Mouse (Mus musculus) adrenal gland, postnatal 36 days (tissue): ENCODE data around the gene Trim38. TPM values are rescaled to one million over a fixed set of nuclear protein-coding genes. Genes with fewer than 3 reads are reported as not detected.

Experiments used
- DNase-seq, 2 experiments: peaks; one replicate each; pipeline ENCODE4 v3.0.0; 2021; ENCODE audit warnings: mixed read lengths in 1 of 2
- total RNA-seq, 2 experiments: library from RNA; stranded (reverse); gene quantifications; 2 replicates each; pipeline ENCODE4 v1.2.3; 2021

The Trim38 gene
- total RNA-seq, 2 experiments from 2014 or later = 0.16 to 0.23 TPM

DNA sequence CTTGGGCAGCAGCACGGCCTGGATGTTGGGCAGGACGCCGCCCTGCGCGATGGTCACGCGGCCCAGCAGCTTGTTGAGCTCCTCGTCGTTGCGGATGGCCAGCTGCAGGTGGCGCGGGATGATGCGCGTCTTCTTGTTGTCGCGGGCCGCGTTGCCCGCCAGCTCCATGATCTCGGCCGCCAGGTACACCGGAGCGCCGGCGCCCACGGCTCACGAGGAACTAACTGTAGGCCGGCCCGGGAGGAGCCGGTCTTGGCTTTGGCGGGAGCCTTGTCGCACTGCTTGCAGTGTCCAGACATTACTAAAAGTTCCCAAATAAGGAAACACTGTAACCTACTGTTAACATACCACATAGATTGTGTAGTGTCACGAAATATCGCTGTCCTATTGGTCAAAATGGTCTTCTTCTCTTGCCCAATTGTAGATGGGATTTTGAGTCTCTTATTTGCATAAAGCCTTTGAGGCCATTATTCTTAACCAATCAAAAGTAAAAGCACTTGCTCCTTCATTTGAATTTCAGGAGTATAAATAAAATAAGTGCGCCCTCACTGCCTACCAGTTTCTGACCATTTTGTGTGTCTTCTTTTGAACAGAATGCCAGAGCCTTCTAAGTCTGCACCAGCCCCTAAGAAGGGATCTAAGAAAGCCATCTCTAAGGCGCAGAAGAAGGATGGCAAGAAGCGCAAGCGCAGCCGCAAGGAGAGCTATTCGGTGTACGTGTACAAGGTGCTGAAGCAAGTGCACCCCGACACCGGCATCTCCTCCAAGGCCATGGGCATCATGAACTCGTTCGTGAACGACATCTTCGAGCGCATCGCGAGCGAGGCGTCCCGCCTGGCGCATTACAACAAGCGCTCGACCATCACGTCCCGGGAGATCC, 23.3 kb upstream of the Trim38 start, which contains the start of gene Hist1h2bb:
Gene Hist1h2bb (plus strand): TSS at position 534 of the 880 bp plus-strand sequence.
- peak; percentile 57 for DNase-seq

DNA sequence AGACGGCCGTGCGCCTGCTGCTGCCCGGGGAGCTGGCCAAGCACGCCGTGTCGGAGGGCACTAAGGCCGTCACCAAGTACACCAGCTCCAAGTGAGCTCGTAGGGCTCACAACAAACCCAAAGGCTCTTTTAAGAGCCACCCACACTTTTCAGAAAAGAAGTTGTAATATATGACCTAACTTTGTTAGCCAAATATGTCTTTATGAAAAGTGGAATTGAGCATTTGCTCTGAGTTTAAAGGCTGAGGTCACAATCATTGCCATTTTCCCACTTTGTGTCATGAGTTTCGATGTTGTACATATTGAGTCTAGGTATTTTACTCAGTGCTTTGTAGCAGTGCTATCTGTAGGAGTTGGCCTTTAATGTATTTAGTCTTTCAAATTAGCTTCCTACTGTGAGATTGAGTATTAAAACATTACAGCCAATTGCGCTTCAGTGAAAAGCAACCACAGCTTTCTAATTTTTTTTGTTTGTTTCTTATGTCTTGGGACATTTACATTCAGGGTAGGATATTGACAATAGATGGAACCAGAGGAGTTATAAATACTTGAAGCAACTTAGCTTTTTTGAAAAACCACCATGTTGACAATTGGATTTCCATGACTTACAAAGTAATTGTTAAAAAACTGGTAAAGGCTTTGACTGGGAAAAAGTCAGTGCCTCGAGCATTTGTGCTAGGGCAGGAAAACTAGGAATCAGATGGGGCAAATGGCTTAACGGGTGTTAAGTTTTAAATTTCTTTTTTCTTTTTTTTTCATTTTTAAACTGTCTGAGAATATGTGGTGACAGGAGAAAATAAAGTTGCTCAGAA, 22.4 kb upstream of the Trim38 start:
- no peak for DNase-seq

DNA sequence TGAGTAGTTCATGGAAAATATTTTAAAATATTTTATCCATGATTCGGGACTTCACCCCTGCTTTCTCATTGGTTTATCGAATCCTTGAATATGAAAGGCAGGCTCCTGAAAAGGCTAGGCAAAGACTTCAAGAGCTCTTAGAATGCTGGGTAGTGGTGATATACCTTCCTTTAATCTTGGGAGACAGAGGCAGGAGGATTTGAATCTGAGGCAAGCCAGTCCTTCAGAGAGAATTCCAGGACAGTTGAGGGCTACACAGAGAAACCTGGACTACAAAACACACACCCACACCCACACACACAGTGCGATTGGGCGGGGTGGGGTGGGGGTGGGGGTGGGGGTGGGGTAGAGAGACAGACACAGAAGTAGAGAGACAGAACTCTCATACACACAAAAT, 21.8 kb upstream of the Trim38 start:
- DNase-seq = no peak

DNA sequence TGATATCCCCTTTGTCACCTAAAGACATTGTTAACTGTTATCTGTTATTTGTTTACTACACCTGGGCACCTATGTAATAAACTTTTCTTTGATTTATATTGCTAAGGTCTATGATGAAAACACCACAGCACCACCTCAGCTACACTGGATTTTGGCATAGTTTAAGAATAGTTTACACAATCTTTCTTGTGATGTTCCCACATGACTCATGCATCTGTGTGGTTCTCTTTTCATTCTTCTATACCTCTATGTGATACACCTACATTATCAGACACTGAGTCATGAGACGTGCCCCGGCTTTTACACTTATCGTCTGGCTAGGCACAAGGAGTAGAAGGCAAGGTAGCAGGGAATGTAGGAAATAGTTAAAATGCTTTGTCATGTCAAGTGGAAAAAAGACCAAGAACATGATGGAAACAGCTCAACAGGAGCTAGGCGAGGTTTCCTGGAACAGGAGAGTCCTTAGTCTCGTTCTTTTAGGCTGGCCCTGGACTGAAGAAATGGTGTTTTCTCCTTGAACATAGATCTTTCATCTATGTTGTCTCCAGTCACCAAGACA, 20.1 kb upstream of the Trim38 start:
- DNase-seq = no peak

DNA sequence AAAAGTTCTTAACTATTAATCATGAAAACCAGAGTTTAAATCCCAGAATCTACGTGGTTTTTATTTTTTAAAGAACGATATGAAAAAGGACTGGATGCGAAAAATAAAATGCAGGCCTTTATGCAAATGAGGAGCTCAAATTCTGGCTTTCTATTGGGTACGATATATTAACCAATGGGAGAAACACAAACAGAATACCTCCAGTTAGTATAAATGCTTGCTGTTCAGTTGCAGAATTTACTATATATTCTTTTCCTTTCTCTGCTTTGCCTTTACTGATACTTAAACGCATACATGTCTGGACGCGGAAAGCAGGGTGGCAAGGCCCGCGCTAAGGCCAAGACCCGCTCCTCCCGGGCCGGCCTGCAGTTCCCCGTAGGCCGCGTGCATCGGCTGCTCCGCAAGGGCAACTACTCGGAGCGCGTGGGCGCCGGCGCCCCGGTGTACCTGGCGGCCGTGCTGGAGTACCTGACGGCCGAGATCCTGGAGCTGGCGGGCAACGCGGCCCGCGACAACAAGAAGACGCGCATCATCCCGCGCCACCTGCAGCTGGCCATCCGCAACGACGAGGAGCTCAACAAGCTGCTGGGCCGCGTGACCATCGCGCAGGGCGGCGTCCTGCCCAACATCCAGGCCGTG, 18.8 kb upstream of the Trim38 start, which contains the start of gene Hist1h2ab:
Gene Hist1h2ab (plus strand): TSS at position 288 of the 639 bp plus-strand sequence.
- DNase-seq = peak in 1 of 2 experiments; percentile 39

DNA sequence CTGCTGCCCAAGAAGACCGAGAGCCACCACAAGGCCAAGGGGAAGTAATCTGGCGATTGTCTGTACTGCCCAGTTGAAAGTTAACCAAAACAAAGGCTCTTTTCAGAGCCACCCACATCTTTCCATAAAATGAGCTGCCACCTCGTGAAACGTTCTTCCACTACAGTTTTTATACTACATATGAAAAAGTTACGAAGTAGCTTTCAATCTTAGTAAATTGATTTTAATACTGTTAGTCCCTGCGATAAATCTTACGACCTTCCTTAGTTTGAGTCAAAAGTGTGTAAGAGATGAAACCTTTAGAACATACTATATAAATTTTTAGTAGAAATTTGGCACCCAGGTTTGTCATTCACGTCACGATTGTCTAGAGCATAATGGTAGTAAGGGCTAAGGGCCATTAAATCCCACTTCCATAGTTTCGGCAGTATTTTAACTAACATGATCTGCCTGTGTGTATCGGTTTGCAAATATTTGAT, 18.2 kb upstream of the Trim38 start:
- no peak for DNase-seq

DNA sequence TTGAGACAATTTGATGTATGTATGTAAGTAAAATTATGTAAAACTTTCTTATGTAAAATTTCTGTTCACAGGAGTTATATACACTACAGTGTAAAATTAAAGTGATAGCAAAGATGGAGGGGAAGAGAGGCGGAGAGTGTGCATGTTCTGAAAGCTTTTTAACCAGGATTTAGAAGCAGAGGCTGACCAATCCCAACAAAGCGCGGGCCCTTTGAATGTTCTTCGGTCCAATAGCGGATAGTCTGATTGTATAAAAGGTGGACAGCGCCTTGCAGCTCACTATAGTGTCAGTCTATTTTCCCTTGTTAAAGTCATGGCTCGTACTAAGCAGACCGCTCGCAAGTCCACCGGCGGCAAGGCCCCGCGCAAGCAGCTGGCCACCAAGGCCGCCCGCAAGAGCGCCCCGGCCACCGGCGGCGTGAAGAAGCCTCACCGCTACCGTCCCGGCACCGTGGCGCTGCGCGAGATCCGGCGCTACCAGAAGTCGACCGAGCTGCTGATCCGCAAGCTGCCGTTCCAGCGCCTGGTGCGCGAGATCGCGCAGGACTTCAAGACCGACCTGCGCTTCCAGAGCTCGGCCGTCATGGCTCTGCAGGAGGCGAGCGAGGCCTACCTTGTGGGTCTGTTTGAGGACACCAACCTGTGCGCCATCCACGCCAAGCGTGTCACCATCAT, 17.5 kb upstream of the Trim38 start, which contains the start of gene Hist1h3b:
Gene Hist1h3b (plus strand): TSS at position 201 of the 675 bp plus-strand sequence.
- DNase-seq = peak; percentile 92

DNA sequence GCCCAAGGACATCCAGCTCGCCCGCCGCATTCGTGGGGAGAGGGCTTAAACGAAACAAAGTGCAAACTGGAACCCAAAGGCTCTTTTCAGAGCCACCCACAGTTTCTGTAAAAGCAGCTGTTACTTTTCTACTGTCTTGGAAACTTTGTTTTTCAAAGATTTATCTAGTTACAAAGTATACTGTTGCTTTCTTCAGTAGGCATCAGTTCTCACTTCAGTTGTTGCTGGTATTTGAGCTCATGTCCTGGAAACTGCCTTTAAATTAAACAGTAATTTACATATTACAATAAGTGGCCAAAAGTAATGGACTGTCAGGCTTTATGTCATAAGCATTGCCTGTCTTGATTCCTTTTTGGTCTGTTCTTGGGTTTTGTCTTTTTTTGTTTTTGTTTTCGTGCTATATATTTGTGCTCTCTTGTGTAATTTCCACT, 17.0 kb upstream of the Trim38 start:
- DNase-seq = no peak

DNA sequence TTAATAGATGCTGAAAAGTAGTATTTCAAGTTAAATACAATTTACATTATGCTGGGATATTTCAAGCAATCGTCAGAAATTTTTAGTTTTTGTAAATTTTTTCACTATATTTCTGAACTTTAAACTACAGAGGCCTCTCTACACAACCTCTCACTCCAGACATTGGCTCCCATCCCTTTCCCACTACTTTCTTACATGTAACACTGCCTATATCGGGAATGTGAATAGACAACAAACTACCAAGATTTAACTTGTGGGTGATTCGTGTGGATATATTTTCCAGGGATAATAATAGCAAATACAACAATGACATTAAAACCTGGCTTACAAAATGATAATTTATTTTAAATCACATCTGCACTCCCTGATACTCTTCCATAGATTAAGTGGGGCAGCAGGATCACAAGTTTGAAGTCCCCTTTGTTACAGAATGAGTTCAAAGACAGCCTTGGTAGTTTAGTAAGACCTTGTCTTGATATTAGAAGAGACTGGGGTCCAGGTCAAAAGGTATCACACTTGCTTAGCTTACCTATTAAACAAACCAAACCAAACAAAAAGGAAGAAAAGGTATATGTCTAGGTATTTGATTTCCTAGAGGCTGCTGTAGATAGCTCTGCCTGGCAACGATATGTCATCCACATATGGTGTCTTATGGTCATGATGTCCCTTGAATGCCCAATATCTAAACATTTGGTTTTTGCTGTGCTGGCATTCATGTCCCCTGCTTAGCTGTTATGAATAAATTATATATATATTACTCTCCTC, 16.2 kb upstream of the Trim38 start:
- DNase-seq = no peak

DNA sequence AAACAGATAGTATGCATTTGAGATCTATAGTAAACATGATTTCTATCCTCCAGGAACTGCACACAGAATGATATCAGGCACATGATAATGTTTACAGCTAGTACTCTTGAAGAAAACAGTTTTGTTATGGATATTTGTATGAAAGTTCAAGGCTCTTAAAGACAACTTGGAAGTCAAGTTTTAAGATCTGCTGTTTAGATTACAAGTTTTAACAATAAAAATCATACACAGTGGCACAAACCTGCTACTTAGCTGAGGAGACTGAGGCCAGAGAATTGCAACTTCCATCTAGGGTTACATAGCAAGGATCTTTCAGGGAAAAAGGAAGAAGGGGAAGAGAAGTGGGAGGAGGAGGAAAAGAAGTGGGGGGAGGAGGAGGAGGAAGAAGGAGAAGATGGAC, 14.7 kb upstream of the Trim38 start:
- DNase-seq = no peak

DNA sequence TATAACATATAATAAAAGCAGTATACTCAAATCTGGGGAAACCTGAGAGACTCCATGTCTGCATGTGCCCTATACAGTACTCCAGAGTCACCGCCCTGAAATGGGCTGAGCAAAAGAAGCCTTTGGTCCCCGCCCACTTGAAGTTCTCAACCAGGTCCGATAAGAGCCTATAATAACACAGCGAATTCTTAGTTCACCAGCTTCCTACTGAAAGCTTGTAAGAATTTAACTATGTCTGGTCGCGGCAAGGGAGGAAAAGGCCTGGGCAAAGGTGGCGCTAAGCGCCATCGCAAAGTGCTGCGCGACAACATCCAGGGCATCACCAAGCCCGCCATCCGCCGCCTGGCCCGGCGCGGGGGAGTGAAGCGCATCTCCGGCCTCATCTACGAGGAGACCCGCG, 12.9 kb upstream of the Trim38 start, which contains the start of gene Hist1h4b:
Gene Hist1h4b (plus strand): TSS at position 224 of the 400 bp plus-strand sequence.
- peak; percentile 87 to 90 for DNase-seq

DNA sequence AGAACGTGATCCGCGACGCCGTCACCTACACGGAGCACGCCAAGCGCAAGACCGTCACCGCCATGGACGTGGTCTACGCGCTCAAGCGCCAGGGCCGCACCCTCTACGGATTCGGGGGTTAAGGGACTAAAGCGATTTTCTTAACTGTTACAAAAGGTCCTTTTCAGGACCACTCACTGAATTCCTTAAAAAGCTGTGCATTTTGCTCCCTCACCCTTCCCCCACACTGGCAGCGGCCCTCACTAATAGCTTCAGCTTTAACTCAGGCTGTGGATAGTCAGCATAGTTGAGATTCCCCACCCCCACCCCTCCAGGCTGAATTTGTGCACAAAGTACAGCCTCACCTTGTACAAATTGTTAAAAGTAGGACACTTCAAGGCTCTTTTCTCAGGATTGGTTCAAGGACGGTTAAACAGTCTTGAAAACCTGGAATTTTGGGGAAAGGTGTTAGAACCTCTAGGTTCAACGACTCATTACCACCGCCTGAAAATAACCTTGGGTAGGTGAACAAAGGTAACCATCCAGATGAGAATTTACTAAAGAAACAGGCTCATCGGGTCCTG, 12.4 kb upstream of the Trim38 start:
- DNase-seq = no peak

DNA sequence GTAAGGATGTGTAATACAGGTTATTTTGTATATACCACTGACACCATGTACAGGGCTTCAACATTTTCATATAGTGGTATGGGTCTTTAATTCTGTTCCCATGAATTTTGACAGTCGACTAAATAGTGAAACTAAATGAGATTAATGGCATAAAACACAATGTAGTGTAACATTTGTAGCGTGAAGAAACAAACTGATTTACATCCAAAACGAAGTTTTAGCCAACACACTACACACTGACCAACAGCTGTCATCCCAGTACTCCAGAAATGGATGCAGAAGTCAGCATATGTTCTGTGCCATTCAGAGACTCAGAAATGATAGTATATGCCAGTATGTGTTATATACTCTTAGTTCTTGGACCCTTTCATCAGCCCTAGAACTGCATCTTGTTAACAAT, 11.8 kb upstream of the Trim38 start:
- no peak for DNase-seq

DNA sequence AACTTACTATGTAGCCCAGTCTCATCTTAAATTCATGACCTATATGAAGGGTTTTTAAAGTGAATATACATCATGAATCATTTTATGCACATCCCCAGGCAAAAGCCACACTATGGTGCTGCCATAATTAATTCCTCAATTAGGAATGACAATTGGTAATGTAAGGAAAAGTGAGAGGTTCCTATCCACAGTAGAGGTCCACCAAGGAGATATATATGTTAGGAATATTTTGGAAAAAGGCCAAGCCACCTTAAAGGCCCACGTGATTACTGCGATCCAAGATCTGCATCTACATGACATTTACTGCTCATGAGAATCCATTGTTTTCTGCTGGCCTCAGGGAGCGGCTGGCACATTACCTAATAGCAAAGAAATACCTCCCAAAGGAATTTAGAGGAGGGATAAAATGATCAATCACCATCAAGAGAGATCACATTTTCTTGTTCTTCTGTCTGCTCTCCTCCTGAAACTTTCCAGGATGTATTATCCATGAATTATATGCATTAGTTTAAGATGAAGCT, 10.4 kb upstream of the Trim38 start:
- DNase-seq = no peak

DNA sequence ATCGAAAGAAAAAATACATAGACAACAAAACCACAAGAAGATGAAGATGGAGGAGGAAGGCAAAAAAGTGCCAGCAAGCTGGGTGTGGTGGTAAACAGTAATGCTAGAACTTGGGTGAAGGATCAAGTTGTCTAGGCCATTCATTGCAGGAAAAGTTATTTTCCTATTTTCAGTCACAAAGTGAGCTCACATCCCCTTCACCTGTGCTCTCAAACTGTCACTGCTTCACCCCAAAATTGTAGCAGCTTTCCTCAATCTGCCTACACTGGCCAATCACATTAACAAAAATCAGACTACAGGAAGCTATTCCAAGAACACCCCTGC, 9.8 kb upstream of the Trim38 start:
- DNase-seq = no peak

DNA sequence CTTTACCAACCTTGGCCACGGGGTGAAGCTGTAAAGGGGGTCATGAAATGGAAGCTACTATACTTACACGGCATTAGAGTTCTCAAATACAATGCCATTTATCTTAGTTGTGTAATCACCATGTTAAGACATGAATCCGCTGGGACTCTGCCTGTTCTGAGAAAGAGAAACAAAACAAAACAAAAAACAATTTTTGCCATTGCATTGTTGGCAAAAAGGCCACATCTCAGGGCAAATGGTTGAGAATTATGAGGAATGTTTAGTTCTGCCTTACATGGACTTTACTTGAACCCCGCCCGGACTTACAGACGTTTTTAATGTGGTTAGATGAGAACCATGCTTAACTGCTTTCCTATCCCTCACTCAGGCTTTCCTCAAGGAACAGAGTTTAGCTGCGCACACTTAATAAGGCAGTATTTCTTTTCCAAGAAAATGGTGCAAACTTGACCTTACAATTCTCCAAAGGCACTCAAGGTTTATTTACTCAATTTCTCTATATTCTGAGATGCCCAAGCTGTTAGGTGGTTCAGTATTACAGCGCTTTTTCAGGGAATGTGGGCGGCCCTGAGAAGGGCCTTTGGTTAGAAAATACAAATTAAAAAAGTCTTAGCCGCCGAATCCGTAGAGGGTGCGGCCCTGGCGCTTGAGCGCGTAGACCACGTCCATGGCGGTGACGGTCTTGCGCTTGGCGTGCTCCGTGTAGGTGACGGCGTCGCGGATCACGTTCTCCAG, 9.3 kb upstream of the Trim38 start:
- no peak for DNase-seq

DNA sequence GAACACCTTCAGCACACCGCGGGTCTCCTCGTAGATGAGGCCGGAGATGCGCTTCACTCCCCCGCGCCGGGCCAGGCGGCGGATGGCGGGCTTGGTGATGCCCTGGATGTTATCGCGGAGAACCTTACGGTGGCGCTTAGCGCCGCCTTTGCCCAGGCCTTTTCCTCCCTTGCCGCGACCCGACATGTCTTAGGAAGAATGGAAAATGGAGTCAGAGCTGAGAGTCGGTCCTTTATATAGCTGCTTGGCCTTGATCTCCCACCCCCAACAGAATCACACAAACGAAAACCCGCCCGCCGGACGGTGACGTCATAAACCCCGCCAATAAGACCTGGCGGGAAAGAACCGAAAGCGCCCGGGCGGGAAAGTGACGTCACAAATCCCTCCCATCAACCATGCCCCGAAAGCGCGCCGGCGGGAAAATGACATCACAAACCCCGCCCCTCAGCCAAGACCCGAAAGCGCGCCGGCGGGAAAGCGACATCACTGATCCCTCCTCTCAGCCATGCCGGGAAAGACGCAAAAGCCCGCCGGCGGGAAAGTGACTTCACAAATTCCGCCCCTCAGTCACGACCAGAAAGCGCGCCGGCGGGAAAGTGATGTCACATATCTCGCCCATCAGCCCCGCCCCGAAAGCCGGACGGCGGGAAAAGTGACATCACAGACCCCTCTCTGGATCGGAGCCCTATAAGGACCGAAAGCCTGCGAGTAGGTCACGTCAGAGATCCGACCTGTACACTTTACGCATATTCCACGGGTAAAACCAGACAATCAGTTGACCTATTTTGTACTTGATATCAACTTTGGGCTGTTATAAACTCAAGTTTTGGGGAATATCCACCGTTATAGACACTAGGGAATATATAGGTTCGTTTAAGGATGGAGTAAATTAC, 8.5 kb upstream of the Trim38 start, which contains the start of gene Hist1h4a:
Gene Hist1h4a (minus strand): TSS at position 259 of the 893 bp plus-strand sequence.
- DNase-seq = peak; percentile 98
